Mouse (Mus musculus) hindbrain, embryonic 13.5 days (tissue): ENCODE data around the gene Msmb. TPM values are rescaled to one million over a fixed set of nuclear protein-coding genes. Genes with fewer than 3 reads are reported as not detected.
"Not testable (repeated sequence)": the region's sequence is repeated elsewhere in the genome, so short reads cannot be mapped to it uniquely, and the experiment has no call there.

Source experiments
- ATAC-seq: fragments of 200-750 bp; cut with Nextera tagmentation; 2 replicates; pipeline ENCODE4 v1.8.0; 2017; ENCODE audit warnings: moderate TSS enrichment; ENCODE audit not compliant: low FRiP score
- H3K27ac ChIP-seq: fragments of 300-500 bp; sonication (generic); 2 replicates; pipeline ENCODE4 v1.5.1; 2015; ENCODE audit warnings: inconsistent platforms, mild to moderate bottlenecking, moderate library complexity
- H3K27me3 ChIP-seq: fragments of 300-500 bp; sonication (generic); 2 replicates; pipeline ENCODE4 v1.6.1; 2015; ENCODE audit warnings: mild to moderate bottlenecking, inconsistent platforms
- H3K36me3 ChIP-seq: fragments of 300-500 bp; sonication (generic); 2 replicates; pipeline ENCODE4 v1.6.1; 2015; ENCODE audit warnings: mild to moderate bottlenecking, inconsistent platforms
- H3K4me1 ChIP-seq: fragments of 300-500 bp; sonication (generic); replicated peaks from 2 replicates; pipeline ENCODE4 v1.6.1; 2015; ENCODE audit warnings: inconsistent platforms
- H3K4me2 ChIP-seq: fragments of 300-500 bp; sonication (generic); 2 replicates; pipeline ENCODE4 v1.6.1; 2015; ENCODE audit warnings: inconsistent platforms, mild to moderate bottlenecking, moderate library complexity
- H3K4me3 ChIP-seq: fragments of 300-500 bp; sonication (generic); 2 replicates; pipeline ENCODE4 v1.5.1; 2015; ENCODE audit warnings: mild to moderate bottlenecking, inconsistent platforms
- H3K9ac ChIP-seq: fragments of 300-500 bp; sonication (generic); 2 replicates; pipeline ENCODE4 v1.6.1; 2015; ENCODE audit warnings: mild to moderate bottlenecking, inconsistent platforms
- H3K9me3 ChIP-seq: fragments of 300-500 bp; sonication (generic); 2 replicates; pipeline ENCODE4 v1.6.1; 2016; ENCODE audit warnings: inconsistent platforms
- WGBS: fragments of 180-500 bp; shearing (Covaris S2); methylation state at CpG from one replicate; pipeline ENCODE4 v1.1.7; 2015; 5-methylcytosine and 5-hydroxymethylcytosine counted together
- polyA plus RNA-seq: library from polyadenylated mRNA; unstranded; fragments of >200 nt; fragmentation: Nextera tagmentation; extraction: Ambion mirVana; gene quantifications from 2 replicates; pipeline ENCODE4 v1.2.1, GENCODE M21; 2015

Gene Msmb
- polyA plus RNA-seq, 1 experiment from 2014 or later, result not detected

DNA sequence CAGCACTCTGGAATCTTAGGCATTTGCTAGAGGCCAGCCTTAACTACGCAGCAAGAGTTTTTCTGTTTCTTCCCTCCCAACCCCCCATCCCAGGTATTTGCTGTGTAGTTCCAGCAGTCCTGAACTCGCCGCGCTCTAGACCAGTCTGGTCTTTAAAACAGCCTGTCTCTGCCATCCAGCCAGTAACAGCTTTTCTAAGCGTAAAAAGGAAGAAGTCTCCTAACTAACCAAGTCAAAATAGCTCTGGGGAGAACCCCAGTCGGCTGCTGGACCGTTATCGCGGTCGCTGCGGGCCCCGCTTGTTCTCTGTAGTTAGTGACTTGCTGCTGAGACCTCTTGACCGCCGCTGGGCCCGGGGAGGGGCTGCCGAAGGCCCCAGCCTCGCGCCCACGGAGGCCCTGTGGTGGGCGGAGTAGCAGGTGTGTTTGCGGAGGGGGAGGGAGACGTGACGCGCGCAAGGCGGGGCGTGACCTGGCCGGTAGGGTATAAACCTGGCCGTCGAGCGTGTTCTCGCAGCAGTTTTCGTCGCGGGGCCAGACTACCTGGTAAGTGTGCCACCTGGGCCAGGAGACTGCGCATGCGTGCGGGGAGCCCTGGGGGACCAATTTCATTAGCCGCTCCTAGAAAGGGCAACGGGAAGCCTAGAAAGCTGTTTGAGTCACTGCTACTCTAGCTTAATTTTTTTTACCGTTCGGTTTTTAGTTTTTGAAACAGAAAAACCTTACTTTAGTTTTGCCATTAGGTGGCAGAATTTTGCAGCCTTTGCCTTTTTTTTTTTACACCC, 23.6 kb downstream of the Msmb start:
- Histone ChIP-seq H3K4me2 (peak overlapping the region; percentile 98), H3K27me3 (no peaks in the 10 kb centered on the region), H3K27ac (peak overlapping the region; percentile 44; the same call in 1 of the 2 replicates), H3K9ac (peak overlapping the region; percentile 82), H3K36me3 (no peaks in the 10 kb centered on the region), H3K4me3 (peak overlapping the region; percentile 52), H3K4me1 (peaks cover 39% of the 10 kb centered on the region), H3K9me3 (no peaks in the 10 kb centered on the region)
- ATAC-seq, result 0 out of 2 replicates have a peak, but pooled peaks have one; percentile 43
- 1% methylated on average over 41 of the region's 42 CpGs for WGBS

DNA sequence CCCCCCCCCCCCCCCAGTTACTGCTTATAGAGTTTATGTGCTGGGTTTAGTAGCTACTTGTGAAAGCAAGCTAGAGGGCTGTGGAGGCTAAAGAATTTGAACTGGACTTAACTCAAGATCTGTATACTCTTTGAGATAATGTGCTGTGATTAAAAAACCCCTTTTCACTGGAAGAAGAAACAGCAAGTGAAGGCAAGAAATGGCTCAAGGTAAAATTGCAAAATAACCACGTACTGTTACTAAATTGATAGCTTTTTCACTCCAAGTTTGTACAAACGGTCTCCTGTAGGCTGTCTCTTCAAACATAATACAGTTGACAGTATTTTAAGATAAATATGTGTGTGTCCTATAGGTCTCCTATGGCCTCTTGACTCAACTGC, 24.2 kb downstream of the Msmb start:
- Histone ChIP-seq H3K4me3 (peak overlapping the region; percentile 52), H3K9ac (0 out of 2 replicates have a peak overlapping the region, but pooled peaks have one; percentile 82), H3K36me3 (peaks cover 4% of the 10 kb centered on the region; the same call in 1 of the 2 replicates), H3K4me1 (peaks cover 33% of the 10 kb centered on the region), H3K9me3 (no peaks in the 10 kb centered on the region), H3K4me2 (peak overlapping the region; percentile 98), H3K27ac (no peak overlapping the region), H3K27me3 (no peaks in the 10 kb centered on the region)
- ATAC-seq, result no peak
- WGBS, result 71% methylated on average over 2 of the region's 2 CpGs

DNA sequence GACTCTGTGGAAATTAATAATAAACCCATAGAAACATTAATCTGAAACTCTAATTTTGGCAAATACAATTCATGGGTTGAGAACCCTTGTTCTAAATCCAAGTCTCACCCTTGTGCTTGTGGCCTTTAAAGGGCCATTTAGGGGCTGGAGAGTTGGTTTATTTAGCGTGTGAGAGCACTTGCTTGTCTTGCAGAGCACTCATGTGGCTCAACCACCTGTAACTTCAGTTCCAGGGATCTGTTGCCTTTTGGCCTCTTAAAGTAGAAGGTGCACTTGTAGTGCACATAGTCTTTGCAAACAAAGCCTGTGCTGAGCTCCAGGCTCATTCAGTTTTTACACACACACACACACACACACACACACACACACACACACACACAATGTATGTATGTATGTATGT, 25.0 kb downstream of the Msmb start:
- Histone ChIP-seq H3K4me1 (peaks cover 26% of the 10 kb centered on the region), H3K36me3 (peaks cover 5% of the 10 kb centered on the region; the same call in 1 of the 2 replicates), H3K4me3 (no peak overlapping the region), H3K4me2 (no peak overlapping the region), H3K9me3 (no peaks in the 10 kb centered on the region), H3K27me3 (no peaks in the 10 kb centered on the region), H3K27ac (no peak overlapping the region), H3K9ac (no peak overlapping the region)
- WGBS, result 90% methylated on average over 1 of the region's 1 CpGs
- no peak for ATAC-seq

DNA sequence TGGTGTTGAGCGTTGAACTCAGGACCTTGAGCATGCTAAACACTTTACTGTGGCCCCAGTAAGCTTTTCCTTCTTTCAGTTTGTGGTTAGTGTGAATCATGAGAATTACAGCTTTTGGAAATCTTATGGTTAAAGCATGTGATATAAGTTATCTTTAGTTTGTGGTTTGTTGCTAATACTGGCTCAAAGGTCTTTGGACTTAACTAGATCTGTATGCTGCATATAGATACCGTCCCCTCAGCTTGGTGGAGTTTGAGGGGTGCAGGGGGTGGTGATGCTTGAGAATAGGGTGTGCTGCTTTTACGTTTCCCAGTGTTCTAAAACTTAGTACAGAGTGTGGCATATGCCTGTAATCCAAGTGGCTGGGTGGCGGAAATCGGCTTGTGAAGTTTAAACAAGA, 25.5 kb downstream of the Msmb start:
- Histone ChIP-seq H3K36me3 (peaks cover 10% of the 10 kb centered on the region), H3K9me3 (no peaks in the 10 kb centered on the region), H3K9ac (no peak overlapping the region), H3K4me2 (no peak overlapping the region), H3K27me3 (no peaks in the 10 kb centered on the region), H3K27ac (no peak overlapping the region), H3K4me1 (peaks cover 21% of the 10 kb centered on the region), H3K4me3 (no peak overlapping the region)
- 96% methylated on average over 5 of the region's 5 CpGs for WGBS
- ATAC-seq, result no peak

DNA sequence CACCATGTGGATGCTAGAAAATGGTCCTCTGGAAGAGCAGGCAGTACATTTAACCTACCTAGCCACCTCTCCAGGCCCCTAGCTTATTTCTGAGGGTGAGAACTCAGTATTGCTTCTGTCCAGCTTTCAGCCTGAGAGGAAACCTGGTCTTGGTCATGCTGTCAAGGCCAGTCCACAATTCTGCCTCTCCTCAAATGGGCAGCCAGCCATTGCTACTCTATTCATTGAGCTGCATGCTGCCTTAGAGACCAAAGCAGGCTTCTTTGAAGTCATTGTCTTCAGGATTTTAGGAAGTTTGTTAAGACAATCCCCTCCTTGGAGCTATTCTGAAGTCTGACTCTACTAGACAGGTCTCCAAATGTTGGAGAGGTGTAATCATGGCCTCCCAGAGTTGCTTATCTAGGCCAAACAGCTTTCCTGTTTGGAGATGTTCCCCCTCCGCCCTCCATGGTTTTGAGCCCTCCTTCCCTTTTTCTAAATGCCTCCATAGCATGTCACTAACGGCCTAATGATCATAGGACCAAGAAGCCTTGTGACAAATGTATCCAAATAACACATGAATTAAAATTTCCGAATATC, 26.9 kb downstream of the Msmb start:
- no peak overlapping the region for H3K4me3 ChIP-seq
- WGBS, result 83% methylated on average over 3 of the region's 3 CpGs
- no peaks in the 10 kb centered on the region for H3K9me3 ChIP-seq
- ATAC-seq, result no peak
- H3K27me3 ChIP-seq, result no peaks in the 10 kb centered on the region
- H3K27ac ChIP-seq, result no peak overlapping the region
- no peak overlapping the region for H3K4me2 ChIP-seq
- peaks cover 23% of the 10 kb centered on the region for H3K36me3 ChIP-seq
- peaks cover 19% of the 10 kb centered on the region for H3K4me1 ChIP-seq
- no peak overlapping the region for H3K9ac ChIP-seq

DNA sequence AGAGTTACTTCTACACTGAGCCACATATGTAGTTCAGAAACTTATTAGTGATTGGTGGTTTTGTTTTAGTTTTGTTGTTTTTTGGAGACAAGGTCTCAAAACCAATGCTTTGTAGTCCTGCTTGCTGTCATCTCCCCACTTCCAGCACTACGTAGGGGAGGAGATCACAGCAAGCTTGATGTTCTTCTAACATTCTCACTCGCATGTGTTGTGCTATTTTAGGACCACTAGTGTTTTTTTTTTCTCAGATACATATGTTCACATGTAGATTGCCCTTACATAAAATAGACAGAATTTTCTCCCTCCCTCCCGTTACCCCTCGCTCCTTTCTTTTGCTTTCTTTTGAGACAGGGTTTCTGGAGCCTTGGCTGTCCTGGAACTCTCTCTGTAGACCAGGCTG, 28.3 kb downstream of the Msmb start:
- no peaks in the 10 kb centered on the region for H3K27me3 ChIP-seq
- no peak overlapping the region for H3K4me2 ChIP-seq
- no peak overlapping the region for H3K27ac ChIP-seq
- no peak overlapping the region for H3K4me3 ChIP-seq
- no peaks in the 10 kb centered on the region for H3K9me3 ChIP-seq
- ATAC-seq, result no peak
- peaks cover 17% of the 10 kb centered on the region for H3K4me1 ChIP-seq
- WGBS, result 91% methylated on average over 4 of the region's 4 CpGs
- H3K36me3 ChIP-seq, result peaks cover 32% of the 10 kb centered on the region
- H3K9ac ChIP-seq, result no peak overlapping the region

DNA sequence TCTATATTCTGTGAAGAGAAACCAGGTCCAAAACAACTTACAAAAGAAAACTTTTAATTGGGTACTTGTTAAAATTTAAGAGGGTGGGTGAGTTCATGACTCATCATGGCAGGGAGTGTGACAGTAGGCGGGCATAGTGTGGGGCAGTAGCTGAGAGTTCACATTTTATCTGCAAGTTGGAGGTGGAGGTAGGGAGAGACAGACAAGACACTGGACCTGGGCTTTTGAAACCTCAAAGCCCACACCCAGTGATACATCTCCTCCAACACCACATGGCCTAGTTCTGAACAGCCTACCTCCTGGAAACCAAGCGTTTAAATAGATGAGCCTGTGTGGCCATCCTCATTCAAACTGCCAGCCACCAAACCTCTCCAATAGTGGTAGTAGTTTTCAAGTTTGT, 33.5 kb downstream of the Msmb start:
- 90% methylated on average over 2 of the region's 2 CpGs for WGBS
- Histone ChIP-seq H3K4me1 (no peaks in the 10 kb centered on the region), H3K4me3 (no peak overlapping the region), H3K9me3 (no peaks in the 10 kb centered on the region), H3K36me3 (peaks cover 49% of the 10 kb centered on the region), H3K27me3 (no peaks in the 10 kb centered on the region), H3K9ac (no peak overlapping the region), H3K4me2 (no peak overlapping the region), H3K27ac (no peak overlapping the region)
- no peak for ATAC-seq

DNA sequence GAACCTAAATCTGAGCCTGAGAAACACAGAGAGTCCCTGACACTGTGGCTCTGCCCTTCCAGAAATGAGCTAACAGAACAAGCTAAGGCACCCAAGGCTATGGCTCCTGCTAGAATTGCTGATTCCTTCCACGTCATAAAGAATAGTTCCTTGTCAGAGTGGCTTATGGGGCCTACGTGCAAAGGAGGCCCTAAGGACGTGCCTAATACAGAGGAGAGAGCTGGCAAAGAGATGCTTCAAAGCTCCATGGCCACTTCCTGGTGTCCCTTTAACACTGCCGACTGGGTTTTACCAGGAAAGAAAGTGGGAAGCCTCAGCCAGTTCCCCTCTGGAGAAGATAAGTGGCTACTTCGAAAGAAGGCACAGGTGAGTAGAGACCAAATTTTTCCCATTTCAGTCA, 34.8 kb downstream of the Msmb start:
- H3K4me2 ChIP-seq, ATAC-seq, H3K4me3 ChIP-seq, H3K4me1 ChIP-seq, H3K27ac ChIP-seq, H3K27me3 ChIP-seq, H3K9ac ChIP-seq, H3K9me3 ChIP-seq: not testable (repeated sequence)
- 87% methylated on average over 5 of the region's 5 CpGs for WGBS
- peaks cover 55% of the 10 kb centered on the region for H3K36me3 ChIP-seq

DNA sequence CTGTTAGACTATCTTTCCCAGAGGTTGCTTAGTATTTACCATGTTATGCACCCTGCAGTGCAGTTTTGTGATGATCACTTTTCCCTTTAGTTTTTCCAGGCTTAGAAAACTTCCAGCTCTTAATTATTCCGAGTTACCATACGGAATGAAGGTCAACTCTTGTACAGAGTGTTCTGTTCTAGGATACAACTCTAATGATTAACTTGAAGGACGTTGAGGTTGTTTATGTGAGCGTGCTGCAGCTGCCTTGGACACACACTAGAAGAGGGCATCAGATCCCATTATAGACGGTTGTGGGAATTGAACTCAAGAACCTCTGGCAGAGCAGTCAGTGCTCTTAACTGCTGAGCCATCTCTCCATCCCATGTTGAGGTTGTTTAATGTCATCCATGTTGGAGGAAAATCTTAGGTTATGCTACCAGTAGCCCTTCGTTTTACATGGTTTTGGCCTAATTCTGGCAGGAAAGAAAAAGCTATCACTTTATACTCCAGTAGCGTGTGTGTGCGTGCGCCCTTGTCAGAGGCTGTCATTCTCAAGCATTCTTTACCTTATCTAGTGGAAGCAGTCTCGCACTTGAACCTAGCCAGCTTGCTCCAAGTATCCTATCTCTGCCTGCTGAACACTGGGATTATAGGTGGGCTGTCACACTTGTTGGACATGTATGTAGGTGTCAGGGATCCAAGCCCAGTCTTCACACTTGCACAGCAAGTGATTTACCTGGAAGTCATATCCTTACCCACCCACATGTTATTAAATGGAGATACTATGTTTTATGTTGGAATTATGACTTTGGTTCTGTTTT, 37.8 kb downstream of the Msmb start:
- no peaks in the 10 kb centered on the region for H3K9me3 ChIP-seq
- no peaks in the 10 kb centered on the region for H3K4me1 ChIP-seq
- no peak overlapping the region for H3K4me3 ChIP-seq
- ATAC-seq, result no peak
- no peak overlapping the region for H3K4me2 ChIP-seq
- no peaks in the 10 kb centered on the region for H3K27me3 ChIP-seq
- no peak overlapping the region for H3K27ac ChIP-seq
- H3K36me3 ChIP-seq, result peaks cover 59% of the 10 kb centered on the region
- WGBS, result 93% methylated on average over 10 of the region's 10 CpGs
- H3K9ac ChIP-seq, result no peak overlapping the region

DNA sequence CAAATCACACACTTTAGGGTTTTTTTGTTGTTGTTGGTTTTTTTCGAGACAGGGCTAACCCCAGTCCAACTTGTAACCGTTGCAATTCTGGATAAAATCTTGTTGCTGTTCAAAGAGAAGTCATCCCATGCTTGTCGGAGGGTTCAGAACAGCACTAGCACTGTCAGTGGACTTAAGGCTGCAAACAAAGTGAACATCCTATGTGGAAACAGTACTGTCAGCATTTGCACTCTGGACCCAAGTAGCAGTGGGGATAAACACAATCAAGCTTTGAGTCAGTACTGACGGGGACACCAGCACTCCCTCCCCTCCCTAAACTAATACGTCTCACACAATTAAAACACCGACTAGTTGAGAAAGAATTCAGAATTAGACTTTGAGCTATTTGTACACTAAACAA, 39.0 kb downstream of the Msmb start:
- Histone ChIP-seq H3K27me3 (no peaks in the 10 kb centered on the region), H3K36me3 (peaks cover 59% of the 10 kb centered on the region)
- WGBS, result 92% methylated on average over 6 of the region's 6 CpGs

DNA sequence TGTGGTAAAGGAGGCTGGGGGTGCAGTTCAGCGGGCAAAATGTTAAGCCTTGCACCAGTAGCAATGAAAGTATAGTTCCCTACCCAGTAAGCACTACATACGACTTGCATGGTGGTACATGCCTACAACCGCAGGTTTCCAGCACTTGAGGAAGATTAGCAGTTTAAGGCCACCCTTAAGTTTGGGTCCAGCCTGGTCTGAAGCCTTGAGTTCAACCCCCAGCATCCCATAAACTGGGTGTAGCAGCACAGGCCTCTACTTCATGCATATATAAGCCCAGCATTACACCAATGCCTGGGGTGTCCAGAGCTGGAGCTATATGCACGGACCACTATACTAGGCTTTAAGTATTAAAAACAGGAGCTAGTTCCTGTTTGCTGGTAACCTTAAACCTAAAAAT, 42.0 kb downstream of the Msmb start:
- H3K36me3 ChIP-seq, result peaks cover 78% of the 10 kb centered on the region
- no peak overlapping the region for H3K4me2 ChIP-seq
- WGBS, result 97% methylated on average over 4 of the region's 4 CpGs

More for the DNA sequence above, 39.0 kb downstream of the Msmb start:
- no peak for ATAC-seq
- no peak overlapping the region for H3K4me2 ChIP-seq
- H3K27ac ChIP-seq, result no peak overlapping the region
- no peak overlapping the region for H3K4me3 ChIP-seq
- H3K9me3 ChIP-seq, result no peaks in the 10 kb centered on the region
- no peaks in the 10 kb centered on the region for H3K4me1 ChIP-seq
- H3K9ac ChIP-seq, result no peak overlapping the region

DNA sequence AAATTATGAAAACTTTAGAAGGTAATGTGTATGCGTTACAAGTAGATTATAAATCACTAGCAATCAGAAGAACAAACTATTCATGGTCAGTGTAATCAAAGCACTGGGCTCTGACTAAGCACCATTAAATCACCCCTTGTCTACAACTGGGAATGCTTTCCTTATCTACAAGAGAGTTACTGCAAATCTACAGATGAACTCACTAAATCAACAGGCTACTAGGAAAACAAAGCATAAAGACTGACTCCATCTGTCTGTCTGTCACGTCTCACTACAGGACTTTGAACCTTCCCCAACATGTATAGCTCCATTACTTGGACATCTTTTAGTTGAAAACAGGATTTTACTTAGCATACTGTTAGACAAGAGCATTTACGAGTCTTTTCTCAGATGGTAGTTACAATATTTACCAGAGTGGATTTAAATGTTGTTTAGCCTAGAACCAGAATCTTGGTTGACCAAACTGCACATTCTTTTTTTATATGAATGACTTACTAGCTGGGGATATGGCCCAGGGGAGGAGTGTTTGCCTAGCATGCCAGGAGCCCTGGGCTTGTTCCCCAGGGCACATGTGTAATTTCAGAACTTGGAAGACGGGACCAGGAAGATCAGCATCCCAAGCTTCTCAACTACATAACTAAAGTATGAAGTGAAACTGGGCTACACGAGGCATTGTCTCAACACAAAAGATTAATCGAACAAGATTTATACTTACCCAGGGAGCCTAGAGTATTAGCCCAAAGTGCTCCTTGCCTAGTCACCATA, 49.0 kb downstream of the Msmb start:
- Histone ChIP-seq H3K27me3 (no peaks in the 10 kb centered on the region), H3K4me3 (no peak overlapping the region), H3K9me3 (no peaks in the 10 kb centered on the region), H3K36me3 (peaks cover 56% of the 10 kb centered on the region), H3K27ac (no peak overlapping the region), H3K4me2 (no peak overlapping the region), H3K4me1 (no peaks in the 10 kb centered on the region), H3K9ac (no peak overlapping the region)
- ATAC-seq, result no peak
- 95% methylated on average over 6 of the region's 6 CpGs for WGBS

More for the DNA sequence above, 42.0 kb downstream of the Msmb start:
- Histone ChIP-seq H3K9ac (no peak overlapping the region), H3K4me1 (no peaks in the 10 kb centered on the region), H3K9me3 (no peaks in the 10 kb centered on the region), H3K27me3 (no peaks in the 10 kb centered on the region), H3K27ac (no peak overlapping the region), H3K4me3 (no peak overlapping the region)
- no peak for ATAC-seq
